Mouse (Mus musculus) granulocyte monocyte progenitor cell, adult 5-6 weeks (primary cell): Measurements from ENCODE around the gene Fam114a1. TPM values are rescaled to one million over a fixed set of nuclear protein-coding genes. Genes with fewer than 3 reads are reported as not detected.
A peak's percentile ranks its signal among the peaks of the same experiment; 100 is the strongest.

Experiments
- ATAC-seq: replicated peaks from 2 replicates; pipeline ENCODE4 v1.8.0; 2016; ENCODE audit warnings: mild to moderate bottlenecking, moderate TSS enrichment, inconsistent platforms; ENCODE audit not compliant: poor library complexity, severe bottlenecking
- total RNA-seq, 2 experiments: library from RNA; stranded (forward) in 1 of 2; stranded (reverse) in 1 of 2; fragments of 200-712, 200-1000 nt in 1 of 2; fragments of >200 nt in 1 of 2; fragmentation: Nextera tagmentation in 1 of 2; gene quantifications; 2 replicates each; pipeline ENCODE4 v1.2.3; 2014 to 2017

Fam114a1 gene
- total RNA-seq, 2 experiments from 2014 or later: 6.6 to 9.1 TPM

- ATAC-seq: no peak
Measured at GRCm38 (mm10) chr5:65049880-65050279, 80.0 kb downstream of the Fam114a1 start.

- ATAC-seq: no peak
Measured at GRCm38 (mm10) chr5:65051513-65051912, 81.6 kb downstream of the Fam114a1 start.

- ATAC-seq: no peak
Measured at GRCm38 (mm10) chr5:65057596-65057995, 87.7 kb downstream of the Fam114a1 start.

GRCm38 (mm10) chr5:65059806-65060205 lies 89.9 kb downstream of the Fam114a1 start:
- ATAC-seq: no peak

- no peak for ATAC-seq
Measured at GRCm38 (mm10) chr5:65062236-65062635, 92.4 kb downstream of the Fam114a1 start.

GRCm38 (mm10) chr5:65063266-65063665 lies 93.4 kb downstream of the Fam114a1 start:
- no peak for ATAC-seq

- ATAC-seq: no peak
Measured at GRCm38 (mm10) chr5:65068166-65068565, 98.3 kb downstream of the Fam114a1 start.

GRCm38 (mm10) chr5:65069872-65070271 lies 100.0 kb downstream of the Fam114a1 start:
- no peak for ATAC-seq

GRCm38 (mm10) chr5:65071689-65072118 lies 101.8 kb downstream of the Fam114a1 start:
- ATAC-seq: no peak

GRCm38 (mm10) chr5:65073247-65073646 lies 103.4 kb downstream of the Fam114a1 start:
- ATAC-seq: no peak

- no peak for ATAC-seq
Measured at GRCm38 (mm10) chr5:65074693-65075092, 104.8 kb downstream of the Fam114a1 start.

- ATAC-seq: peak; percentile 89
Measured at GRCm38 (mm10) chr5:65076087-65076486, 106.2 kb downstream of the Fam114a1 start.

- ATAC-seq: no peak
Measured at GRCm38 (mm10) chr5:65076748-65077147, 106.9 kb downstream of the Fam114a1 start.

- 0 out of 2 replicates have a peak, but pooled peaks have one; percentile 18 for ATAC-seq
Measured at GRCm38 (mm10) chr5:65078081-65078480, 108.2 kb downstream of the Fam114a1 start.

GRCm38 (mm10) chr5:65079881-65080280 lies 110.0 kb downstream of the Fam114a1 start:
- no peak for ATAC-seq

GRCm38 (mm10) chr5:65081836-65082235 lies 112.0 kb downstream of the Fam114a1 start:
- ATAC-seq: no peak

GRCm38 (mm10) chr5:65086522-65086921 lies 116.7 kb downstream of the Fam114a1 start:
- peak; percentile 41 for ATAC-seq

- peak; percentile 30 for ATAC-seq
Measured at GRCm38 (mm10) chr5:65089707-65090106, 119.8 kb downstream of the Fam114a1 start.

- peak; percentile 75 for ATAC-seq
Measured at GRCm38 (mm10) chr5:65091184-65091858, 121.5 kb downstream of the Fam114a1 start.
